Mouse (Mus musculus) hindbrain, postnatal 0 days (tissue): ENCODE results near the gene Pcdh17. TPM values are rescaled to one million over a fixed set of nuclear protein-coding genes. Genes with fewer than 3 reads are reported as not detected.

Source experiments
- ATAC-seq: fragments of 200-750 bp; cut with Nextera tagmentation; 2 replicates; pipeline ENCODE4 v1.8.0; 2017; ENCODE audit warnings: mild to moderate bottlenecking, moderate TSS enrichment, moderate library complexity
- DNase-seq: peaks from one replicate; pipeline ENCODE4 v3.0.0-alpha.2; 2015; ENCODE audit warnings: low spot score
- H3K27ac ChIP-seq: fragments of 300-500 bp; sonication (generic); 2 replicates; pipeline ENCODE4 v1.5.1; 2014; ENCODE audit warnings: mild to moderate bottlenecking
- H3K27me3 ChIP-seq: fragments of 300-500 bp; sonication (generic); 2 replicates; pipeline ENCODE4 v1.6.1; 2014; ENCODE audit warnings: low read length, mixed read lengths; ENCODE audit not compliant: insufficient read depth
- H3K36me3 ChIP-seq: fragments of 300-500 bp; sonication (generic); 2 replicates; pipeline ENCODE4 v1.6.1; 2014; ENCODE audit warnings: low read length, mixed read lengths; ENCODE audit not compliant: insufficient read depth
- H3K4me1 ChIP-seq: fragments of 300-500 bp; sonication (generic); 2 replicates; pipeline ENCODE4 v1.6.1; 2014; ENCODE audit warnings: antibody characterized with exemption, low read length, mixed read lengths; ENCODE audit not compliant: insufficient read depth
- H3K4me2 ChIP-seq: fragments of 300-500 bp; sonication (generic); 2 replicates; pipeline ENCODE4 v1.6.1; 2014; ENCODE audit warnings: low read depth, mild to moderate bottlenecking, low read length, moderate library complexity, mixed read lengths
- H3K4me3 ChIP-seq: fragments of 300-500 bp; sonication (generic); 2 replicates; pipeline ENCODE4 v1.5.1; 2014; ENCODE audit warnings: low read length
- H3K9ac ChIP-seq: fragments of 300-500 bp; sonication (generic); replicated peaks from 2 replicates; pipeline ENCODE4 v1.6.1; 2014; ENCODE audit warnings: mild to moderate bottlenecking, low read length, moderate library complexity, mixed read lengths
- H3K9me3 ChIP-seq: fragments of 300-500 bp; sonication (generic); 2 replicates; pipeline ENCODE4 v1.6.1; 2016; ENCODE audit warnings: low read length, mixed read lengths
- CTCF ChIP-seq: IDR thresholded peaks from 2 replicates; pipeline ENCODE4 v1.5.1; 2016; ENCODE audit warnings: antibody characterized with exemption, control low read depth, low read depth
- WGBS: fragments of 180-500 bp; shearing (Covaris S2); extraction: QIAGEN DNeasy Blood & Tissue Kit; methylation state at CpG from one replicate; pipeline ENCODE4 v1.1.7; 2014; 5-methylcytosine and 5-hydroxymethylcytosine counted together
- polyA plus RNA-seq: library from polyadenylated mRNA; unstranded; fragments of >200 nt; fragmentation: Nextera tagmentation; extraction: Ambion mirVana; gene quantifications from 2 replicates; pipeline ENCODE4 v1.2.1, GENCODE M21; 2015
- total RNA-seq: library from RNA; depleted of rRNA; stranded (reverse); fragments of >200 nt; gene quantifications from 2 replicates; pipeline ENCODE4 v1.2.3, GENCODE M21; 2014

The Pcdh17 gene
- total and polyA plus RNA-seq, 2 experiments from 2014 or later: 31.5 to 57.3 TPM

DNA sequence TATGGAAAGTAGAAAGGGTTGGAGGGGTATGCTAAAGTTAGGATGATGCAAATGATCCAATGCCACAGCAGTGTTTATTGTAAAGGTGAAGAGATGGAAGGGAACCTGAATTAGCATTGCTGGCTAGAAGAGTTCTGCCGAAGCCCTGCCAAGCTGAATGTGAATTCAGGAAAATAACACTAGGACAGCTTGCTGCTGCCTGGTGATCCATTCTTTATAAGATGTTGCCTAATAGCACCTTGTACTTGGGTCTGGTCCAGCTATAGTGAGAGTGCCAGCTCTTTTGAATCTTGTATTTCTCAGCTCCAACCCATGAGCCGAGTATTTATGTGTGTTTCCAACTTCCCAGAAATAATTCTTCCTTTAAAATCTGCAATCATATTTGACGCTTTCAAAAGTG lies 98.5 kb downstream of the Pcdh17 start:
- no peak for TF ChIP-seq CTCF
- DNase-seq: peak; percentile 18
- Histone ChIP-seq H3K27ac (no peak overlapping the region), H3K4me1 (no peaks in the 10 kb centered on the region), H3K9ac (no peak overlapping the region), H3K9me3 (no peaks in the 10 kb centered on the region), H3K27me3 (no peaks in the 10 kb centered on the region), H3K4me3 (no peak overlapping the region), H3K4me2 (no peak overlapping the region), H3K36me3 (no peaks in the 10 kb centered on the region)
- WGBS: 60% methylated on average over 3 of the region's 3 CpGs
- no peak for ATAC-seq

GRCm38 (mm10) chr14:84545968-84546367 lies 102.6 kb downstream of the Pcdh17 start:
- ATAC-seq: no peak
- H3K4me1 ChIP-seq: no peaks in the 10 kb centered on the region

GRCm38 (mm10) chr14:84547513-84548194 lies 104.3 kb downstream of the Pcdh17 start:
- DNase-seq (peak; percentile 86), ATAC-seq (peak; percentile 88)
- Histone ChIP-seq H3K4me1 (no peaks in the 10 kb centered on the region), H3K9me3 (no peaks in the 10 kb centered on the region), H3K36me3 (no peaks in the 10 kb centered on the region), H3K27me3 (no peaks in the 10 kb centered on the region), H3K4me2 (no peak overlapping the region), H3K27ac (no peak overlapping the region), H3K9ac (no peak overlapping the region), H3K4me3 (no peak overlapping the region)
- no peak for TF ChIP-seq CTCF
- WGBS: 43% methylated on average over 10 of the region's 10 CpGs

More at GRCm38 (mm10) chr14:84545968-84546367, 102.6 kb downstream of the Pcdh17 start:
- H3K9me3 ChIP-seq: no peaks in the 10 kb centered on the region
- H3K9ac ChIP-seq: no peak overlapping the region
- H3K27ac ChIP-seq: no peak overlapping the region
- 36% methylated on average over 2 of the region's 2 CpGs for WGBS
- no peaks in the 10 kb centered on the region for H3K36me3 ChIP-seq
- no peak for DNase-seq
- H3K4me2 ChIP-seq: no peak overlapping the region
- no peaks in the 10 kb centered on the region for H3K27me3 ChIP-seq
- no peak overlapping the region for H3K4me3 ChIP-seq
- no peak for TF ChIP-seq CTCF

- DNase-seq: no peak
- Histone ChIP-seq H3K9ac (no peak overlapping the region), H3K36me3 (no peaks in the 10 kb centered on the region), H3K27ac (no peak overlapping the region), H3K4me2 (no peak overlapping the region), H3K4me3 (no peak overlapping the region), H3K27me3 (no peaks in the 10 kb centered on the region), H3K9me3 (no peaks in the 10 kb centered on the region), H3K4me1 (no peaks in the 10 kb centered on the region)
- TF ChIP-seq CTCF: no peak
- ATAC-seq: no peak
- 93% methylated on average over 5 of the region's 5 CpGs for WGBS
These were observed 108.2 kb downstream of the Pcdh17 start for GRCm38 (mm10) chr14:84551546-84551945.

GRCm38 (mm10) chr14:84571071-84571470 lies 127.7 kb downstream of the Pcdh17 start:
- ATAC-seq: no peak
- H3K36me3 ChIP-seq: no peaks in the 10 kb centered on the region
- no peak overlapping the region for H3K9ac ChIP-seq

More at GRCm38 (mm10) chr14:84571071-84571470, 127.7 kb downstream of the Pcdh17 start:
- no peak for TF ChIP-seq CTCF
- H3K27ac ChIP-seq: no peak overlapping the region
- DNase-seq: no peak
- H3K9me3 ChIP-seq: no peaks in the 10 kb centered on the region
- H3K27me3 ChIP-seq: no peaks in the 10 kb centered on the region
- no peak overlapping the region for H3K4me2 ChIP-seq
- no peak overlapping the region for H3K4me3 ChIP-seq
- no peaks in the 10 kb centered on the region for H3K4me1 ChIP-seq
